Mouse (Mus musculus) monocyte, adult 5-6 weeks (primary cell): ENCODE measurements around the gene Rab3ip. TPM values are rescaled to one million over a fixed set of nuclear protein-coding genes. Genes with fewer than 3 reads are reported as not detected.
A peak's percentile ranks its signal among the peaks of the same experiment; 100 is the strongest.

Experiments
- ATAC-seq: fragments of 153-309, 156-312 bp; replicated peaks from 2 replicates; pipeline ENCODE4 v1.8.0; 2017; ENCODE audit warnings: mild to moderate bottlenecking; ENCODE audit not compliant: low TSS enrichment, insufficient number of reproducible peaks, severe bottlenecking, poor library complexity, low FRiP score
- total RNA-seq: library from RNA; stranded (forward); fragments of 200-1000, 200-491, 200-594 nt; gene quantifications from 3 replicates; pipeline ENCODE4 v1.2.3, GENCODE M21; 2017

Gene Rab3ip
- total RNA-seq, 1 experiment from 2014 or later, result 16.6 TPM

- no peak for ATAC-seq
These were observed 13.5 kb upstream of the Rab3ip start for GRCm38 (mm10) chr10:116964084-116964483.

GRCm38 (mm10) chr10:116962803-116963202 lies 12.2 kb upstream of the Rab3ip start:
- ATAC-seq, result no peak

GRCm38 (mm10) chr10:116962152-116962551 lies 11.6 kb upstream of the Rab3ip start:
- no peak for ATAC-seq

GRCm38 (mm10) chr10:116957867-116958551 lies 7.4 kb upstream of the Rab3ip start:
- no peak for ATAC-seq

GRCm38 (mm10) chr10:116956483-116957158 lies 6.1 kb upstream of the Rab3ip start:
- ATAC-seq, result no peak

GRCm38 (mm10) chr10:116955191-116955590 lies 4.6 kb upstream of the Rab3ip start:
- no peak for ATAC-seq

- no peak for ATAC-seq
These were observed 317 bp upstream of the Rab3ip start for GRCm38 (mm10) chr10:116950886-116951285.

GRCm38 (mm10) chr10:116949111-116950008 lies 1.2 kb downstream of the Rab3ip start:
- ATAC-seq, result no peak

GRCm38 (mm10) chr10:116948414-116948813 lies 2.2 kb downstream of the Rab3ip start:
- ATAC-seq, result no peak

GRCm38 (mm10) chr10:116944940-116945339 lies 5.6 kb downstream of the Rab3ip start:
- ATAC-seq, result no peak

- ATAC-seq, result no peak
These were observed 6.4 kb downstream of the Rab3ip start for GRCm38 (mm10) chr10:116944144-116944543.

GRCm38 (mm10) chr10:116943025-116943424 lies 7.5 kb downstream of the Rab3ip start:
- ATAC-seq, result 0 out of 2 replicates have a peak, but pooled peaks have one; percentile 37

- no peak for ATAC-seq
These were observed 15.5 kb downstream of the Rab3ip start for GRCm38 (mm10) chr10:116935028-116935427.

GRCm38 (mm10) chr10:116933794-116934193 lies 16.8 kb downstream of the Rab3ip start:
- ATAC-seq, result no peak

GRCm38 (mm10) chr10:116932418-116932817 lies 18.2 kb downstream of the Rab3ip start:
- ATAC-seq, result no peak

GRCm38 (mm10) chr10:116931497-116932179 lies 18.9 kb downstream of the Rab3ip start:
- ATAC-seq, result 0 out of 2 replicates have a peak, but pooled peaks have one; percentile 43

- 0 out of 2 replicates have a peak, but pooled peaks have one; percentile 12 for ATAC-seq
These were observed 19.6 kb downstream of the Rab3ip start for GRCm38 (mm10) chr10:116930936-116931335.

GRCm38 (mm10) chr10:116930506-116930905 lies 20.1 kb downstream of the Rab3ip start:
- ATAC-seq, result 0 out of 2 replicates have a peak, but pooled peaks have one; percentile 36

- ATAC-seq, result no peak
These were observed 21.7 kb downstream of the Rab3ip start for GRCm38 (mm10) chr10:116928826-116929225.
